Mouse (Mus musculus): ENCODE measurements at regions not wholly inside any gene's neighbourhood (a gene's known extent, or its start where the extent isn't known, plus 50 kb on each side); places are given as distances from the start of the nearest gene placed in this dataset.

DNA sequence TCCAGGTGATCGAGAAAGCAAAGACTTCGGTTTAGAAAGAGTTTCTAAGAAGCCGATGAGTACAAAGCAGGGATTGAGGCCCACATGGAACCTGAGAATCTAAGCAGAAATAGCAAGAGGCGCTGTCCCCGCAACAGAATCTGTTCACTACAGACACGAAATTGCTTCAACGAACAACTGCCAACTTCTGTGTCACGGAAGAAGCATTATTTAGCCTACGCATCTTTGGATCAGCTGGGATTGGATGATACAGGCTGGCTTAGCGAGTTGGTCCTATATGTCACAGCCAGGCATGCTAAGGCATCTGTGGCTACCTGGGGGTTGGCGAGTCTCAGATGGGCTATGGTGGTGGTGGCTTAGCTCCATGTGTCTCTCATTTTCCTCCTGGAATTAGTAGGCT lies 269.1 kb downstream of the CK137956 start:
- ATAC-seq (ENCODE audit: insufficient number of reproducible peaks, insufficient read depth, low FRiP score, low TSS enrichment, low read depth): no peak
- H3K4me2 ChIP-seq: no peak overlapping the region
- H3K36me3 ChIP-seq: no peaks in the 10 kb centered on the region
- H3K27me3 ChIP-seq: no peaks in the 10 kb centered on the region
- no peak overlapping the region for H3K27ac ChIP-seq
- no peak overlapping the region for H3K4me3 ChIP-seq (replicated peaks)
- no peak overlapping the region for H3K9ac ChIP-seq (replicated peaks)
- H3K4me1 ChIP-seq (replicated peaks): no peaks in the 10 kb centered on the region
- H3K9me3 ChIP-seq: no peaks in the 10 kb centered on the region
- WGBS: 90% methylated on average over 11 of the region's 11 CpGs

GRCm38 (mm10) chr4:127689986-127690385 lies 280.8 kb downstream of the CK137956 start:
- no peak for ATAC-seq (ENCODE audit: insufficient number of reproducible peaks, insufficient read depth, low FRiP score, low TSS enrichment, low read depth)
- Histone ChIP-seq H3K4me3 (replicated peaks) (no peak overlapping the region), H3K27me3 (no peaks in the 10 kb centered on the region), H3K9me3 (no peaks in the 10 kb centered on the region), H3K9ac (replicated peaks) (no peak overlapping the region), H3K36me3 (no peaks in the 10 kb centered on the region), H3K27ac (no peak overlapping the region), H3K4me2 (no peak overlapping the region), H3K4me1 (replicated peaks) (peaks cover 4% of the 10 kb centered on the region; the same call in 1 of the 2 replicates)
- 75% methylated on average over 4 of the region's 4 CpGs for WGBS

GRCm38 (mm10) chr4:127685021-127685420 lies 285.7 kb downstream of the CK137956 start:
- Histone ChIP-seq H3K36me3 (no peaks in the 10 kb centered on the region), H3K9ac (replicated peaks) (no peak overlapping the region), H3K4me3 (replicated peaks) (no peak overlapping the region), H3K4me1 (replicated peaks) (peaks cover 4% of the 10 kb centered on the region; the same call in 1 of the 2 replicates), H3K4me2 (no peak overlapping the region), H3K27me3 (no peaks in the 10 kb centered on the region), H3K27ac (no peak overlapping the region), H3K9me3 (no peaks in the 10 kb centered on the region)
- no peak for ATAC-seq (ENCODE audit: insufficient number of reproducible peaks, insufficient read depth, low FRiP score, low TSS enrichment, low read depth)
- 84% methylated on average over 3 of the region's 3 CpGs for WGBS

DNA sequence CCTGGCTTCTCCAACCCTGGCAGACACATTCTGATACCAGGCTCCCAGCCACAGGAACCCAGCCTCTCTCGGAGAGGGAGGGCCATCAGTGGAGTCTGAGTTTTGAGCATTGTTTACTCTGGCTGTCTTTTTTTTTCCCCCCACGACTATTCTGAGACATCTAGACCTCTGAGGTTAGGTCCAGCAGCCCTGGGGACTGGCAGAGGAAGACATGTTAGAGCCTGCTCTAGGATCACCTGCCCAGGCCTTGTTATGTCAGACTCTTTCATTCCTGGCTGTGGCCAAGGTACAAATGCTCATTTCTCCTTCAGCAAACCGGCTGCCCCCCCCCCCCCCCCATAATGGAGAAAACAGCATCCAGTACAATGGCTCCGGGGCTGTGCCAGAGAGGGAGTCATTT lies 291.4 kb downstream of the CK137956 start:
- H3K4me3 ChIP-seq (replicated peaks): no peak overlapping the region
- H3K27ac ChIP-seq: no peak overlapping the region
- no peaks in the 10 kb centered on the region for H3K36me3 ChIP-seq
- no peak overlapping the region for H3K9ac ChIP-seq (replicated peaks)
- no peak for ATAC-seq (ENCODE audit: insufficient number of reproducible peaks, insufficient read depth, low FRiP score, low TSS enrichment, low read depth)
- H3K4me2 ChIP-seq: no peak overlapping the region
- H3K27me3 ChIP-seq: no peaks in the 10 kb centered on the region; the same call in 1 of the 2 replicates
- WGBS: 52% methylated on average over 4 of the region's 4 CpGs
- H3K9me3 ChIP-seq: no peaks in the 10 kb centered on the region
- 0 out of 2 replicates have a peak, but pooled peaks cover 3% of the 10 kb centered on the region for H3K4me1 ChIP-seq (replicated peaks)

DNA sequence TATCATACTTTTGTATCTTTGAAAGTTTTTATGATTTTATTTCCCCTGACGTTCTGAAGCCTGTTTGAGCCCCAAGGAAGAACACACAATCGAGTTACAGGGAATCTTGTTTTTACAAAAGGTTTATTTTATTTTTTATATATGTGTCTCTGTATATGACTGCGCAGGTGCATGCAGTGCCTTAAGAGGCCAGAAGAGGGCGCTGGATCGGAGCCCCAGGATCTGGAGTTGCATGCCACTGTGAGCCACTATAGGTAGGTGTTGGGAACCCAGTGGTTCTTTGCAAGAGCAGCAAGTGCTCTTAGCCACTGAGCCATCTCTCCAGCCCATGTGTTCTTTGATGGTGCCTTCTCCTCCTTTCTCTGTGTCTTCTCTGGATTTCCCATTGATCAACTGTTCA lies 292.3 kb downstream of the CK137956 start:
- H3K27me3 ChIP-seq: no peaks in the 10 kb centered on the region; the same call in 1 of the 2 replicates
- H3K36me3 ChIP-seq: no peaks in the 10 kb centered on the region
- no peak overlapping the region for H3K27ac ChIP-seq
- WGBS: 53% methylated on average over 5 of the region's 5 CpGs
- H3K9me3 ChIP-seq: no peaks in the 10 kb centered on the region
- H3K4me1 ChIP-seq (replicated peaks): peaks cover 7% of the 10 kb centered on the region
- ATAC-seq (ENCODE audit: insufficient number of reproducible peaks, insufficient read depth, low FRiP score, low TSS enrichment, low read depth): no peak
- H3K4me2 ChIP-seq: no peak overlapping the region
- H3K4me3 ChIP-seq (replicated peaks): no peak overlapping the region
- H3K9ac ChIP-seq (replicated peaks): no peak overlapping the region

DNA sequence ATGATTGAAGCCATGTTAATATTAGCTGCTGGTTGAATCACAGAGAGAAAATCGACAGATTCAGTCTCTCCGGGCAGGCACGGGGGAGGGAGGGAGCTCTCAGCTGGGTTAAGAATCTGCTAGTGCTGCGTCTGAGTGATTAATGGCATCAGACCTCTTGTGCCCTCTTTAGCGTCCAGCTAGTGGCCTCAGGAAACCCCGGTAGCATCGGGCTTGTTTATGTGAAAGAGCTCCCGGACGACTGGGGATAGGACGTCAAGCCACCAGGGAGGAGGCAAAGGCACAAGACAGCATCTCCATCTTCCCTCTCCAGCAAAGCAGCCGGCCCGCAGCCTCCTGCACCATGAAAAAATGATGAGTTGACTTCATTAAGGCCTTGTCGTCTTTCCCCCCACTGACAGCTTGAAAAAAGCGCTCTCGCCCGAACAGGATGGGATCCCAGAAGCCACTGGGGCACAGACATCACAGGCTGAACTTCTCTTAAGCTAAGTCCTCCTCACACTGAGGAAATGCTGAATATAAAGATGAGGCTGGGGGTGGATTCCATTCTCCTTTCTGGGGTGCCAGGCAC lies 294.9 kb downstream of the CK137956 start:
- Histone ChIP-seq H3K4me1 (replicated peaks) (peaks cover 14% of the 10 kb centered on the region), H3K9ac (replicated peaks) (no peak overlapping the region), H3K27ac (no peak overlapping the region), H3K27me3 (no peaks in the 10 kb centered on the region; the same call in 1 of the 2 replicates), H3K9me3 (no peaks in the 10 kb centered on the region), H3K4me2 (no peak overlapping the region), H3K4me3 (replicated peaks) (no peak overlapping the region), H3K36me3 (no peaks in the 10 kb centered on the region)
- 26% methylated on average over 16 of the region's 16 CpGs for WGBS
- ATAC-seq (ENCODE audit: insufficient number of reproducible peaks, insufficient read depth, low FRiP score, low TSS enrichment, low read depth): no peak

- H3K4me2 ChIP-seq: no peak overlapping the region
- no peak overlapping the region for H3K4me3 ChIP-seq (replicated peaks)
- no peak for ATAC-seq (ENCODE audit: insufficient number of reproducible peaks, insufficient read depth, low FRiP score, low TSS enrichment, low read depth)
- no peaks in the 10 kb centered on the region for H3K36me3 ChIP-seq
- H3K9me3 ChIP-seq: no peaks in the 10 kb centered on the region
- no peaks in the 10 kb centered on the region for H3K27me3 ChIP-seq
- no peak overlapping the region for H3K27ac ChIP-seq
- H3K4me1 ChIP-seq (replicated peaks): no peaks in the 10 kb centered on the region
- no peak overlapping the region for H3K9ac ChIP-seq (replicated peaks)
- whole genome bisulfite sequencing: 90% methylated on average over 1 of the region's 1 CpGs
These were observed 302.0 kb upstream of the Gjb5 start for GRCm38 (mm10) chr4:127659950-127660349.

- H3K4me1 ChIP-seq (replicated peaks): no peaks in the 10 kb centered on the region; the same call in 1 of the 2 replicates
- no peak overlapping the region for H3K27ac ChIP-seq
- no peak overlapping the region for H3K4me3 ChIP-seq (replicated peaks)
- no peak overlapping the region for H3K4me2 ChIP-seq
- H3K9me3 ChIP-seq: no peaks in the 10 kb centered on the region
- H3K27me3 ChIP-seq: no peaks in the 10 kb centered on the region
- H3K9ac ChIP-seq (replicated peaks): no peak overlapping the region
- WGBS: 66% methylated on average over 5 of the region's 5 CpGs
- ATAC-seq (ENCODE audit: insufficient number of reproducible peaks, insufficient read depth, low FRiP score, low TSS enrichment, low read depth): no peak
- H3K36me3 ChIP-seq: no peaks in the 10 kb centered on the region
These were observed 293.6 kb upstream of the Gjb5 start for GRCm38 (mm10) chr4:127651601-127652000.

DNA sequence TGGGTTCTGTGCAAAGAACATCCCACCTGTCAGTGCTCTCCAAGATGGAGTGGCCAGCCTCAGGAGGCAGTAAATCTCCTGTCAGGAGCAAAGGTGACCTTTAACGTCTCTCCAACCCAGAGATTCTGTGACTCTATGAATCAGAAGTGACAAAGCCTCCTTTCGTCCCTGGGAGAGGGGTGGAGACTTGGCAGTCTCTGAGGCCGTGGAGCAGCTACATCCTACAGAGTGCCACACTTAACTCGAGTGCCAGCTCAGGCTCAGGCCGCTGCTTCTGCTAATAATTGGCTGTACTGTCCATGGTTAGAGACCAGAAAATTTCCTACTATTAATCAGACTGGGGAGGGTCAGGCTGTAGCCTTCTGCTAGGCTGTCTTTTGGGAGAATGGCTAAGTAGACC lies 290.0 kb upstream of the Gjb5 start:
- H3K27ac ChIP-seq: no peak overlapping the region
- no peak for ATAC-seq (ENCODE audit: insufficient number of reproducible peaks, insufficient read depth, low FRiP score, low TSS enrichment, low read depth)
- no peak overlapping the region for H3K9ac ChIP-seq (replicated peaks)
- H3K9me3 ChIP-seq: no peaks in the 10 kb centered on the region
- H3K4me1 ChIP-seq (replicated peaks): peaks cover 3% of the 10 kb centered on the region; the same call in 1 of the 2 replicates
- no peak overlapping the region for H3K4me2 ChIP-seq
- H3K27me3 ChIP-seq: no peaks in the 10 kb centered on the region
- no peak overlapping the region for H3K4me3 ChIP-seq (replicated peaks)
- WGBS: 38% methylated on average over 5 of the region's 5 CpGs
- H3K36me3 ChIP-seq: no peaks in the 10 kb centered on the region

DNA sequence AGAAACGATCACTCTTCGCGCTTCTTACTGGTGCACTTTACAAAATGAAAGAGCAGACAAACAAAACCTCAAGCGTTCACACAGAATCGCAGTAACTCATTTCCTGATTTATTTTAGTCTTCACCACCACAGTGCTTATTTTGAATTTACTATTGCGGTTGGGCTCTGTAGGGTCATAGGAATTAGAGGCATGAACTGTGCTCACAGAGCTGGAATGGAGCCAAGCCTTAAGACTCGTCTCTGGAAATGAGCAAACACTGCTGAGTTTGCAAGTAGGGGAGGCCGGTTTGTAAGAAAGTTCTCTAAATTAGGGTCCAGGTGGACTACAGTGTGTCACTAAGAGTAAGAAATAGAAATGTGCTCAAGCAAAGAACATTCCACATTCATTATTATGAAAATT lies 289.2 kb upstream of the Gjb5 start:
- Histone ChIP-seq H3K27me3 (no peaks in the 10 kb centered on the region), H3K4me3 (replicated peaks) (no peak overlapping the region), H3K9ac (replicated peaks) (no peak overlapping the region), H3K36me3 (no peaks in the 10 kb centered on the region), H3K4me2 (no peak overlapping the region), H3K9me3 (no peaks in the 10 kb centered on the region), H3K4me1 (replicated peaks) (peaks cover 11% of the 10 kb centered on the region), H3K27ac (0 out of 2 replicates have a peak overlapping the region, but pooled peaks have one; percentile 8)
- 57% methylated on average over 8 of the region's 8 CpGs for WGBS
- no peak for ATAC-seq (ENCODE audit: insufficient number of reproducible peaks, insufficient read depth, low FRiP score, low TSS enrichment, low read depth)

DNA sequence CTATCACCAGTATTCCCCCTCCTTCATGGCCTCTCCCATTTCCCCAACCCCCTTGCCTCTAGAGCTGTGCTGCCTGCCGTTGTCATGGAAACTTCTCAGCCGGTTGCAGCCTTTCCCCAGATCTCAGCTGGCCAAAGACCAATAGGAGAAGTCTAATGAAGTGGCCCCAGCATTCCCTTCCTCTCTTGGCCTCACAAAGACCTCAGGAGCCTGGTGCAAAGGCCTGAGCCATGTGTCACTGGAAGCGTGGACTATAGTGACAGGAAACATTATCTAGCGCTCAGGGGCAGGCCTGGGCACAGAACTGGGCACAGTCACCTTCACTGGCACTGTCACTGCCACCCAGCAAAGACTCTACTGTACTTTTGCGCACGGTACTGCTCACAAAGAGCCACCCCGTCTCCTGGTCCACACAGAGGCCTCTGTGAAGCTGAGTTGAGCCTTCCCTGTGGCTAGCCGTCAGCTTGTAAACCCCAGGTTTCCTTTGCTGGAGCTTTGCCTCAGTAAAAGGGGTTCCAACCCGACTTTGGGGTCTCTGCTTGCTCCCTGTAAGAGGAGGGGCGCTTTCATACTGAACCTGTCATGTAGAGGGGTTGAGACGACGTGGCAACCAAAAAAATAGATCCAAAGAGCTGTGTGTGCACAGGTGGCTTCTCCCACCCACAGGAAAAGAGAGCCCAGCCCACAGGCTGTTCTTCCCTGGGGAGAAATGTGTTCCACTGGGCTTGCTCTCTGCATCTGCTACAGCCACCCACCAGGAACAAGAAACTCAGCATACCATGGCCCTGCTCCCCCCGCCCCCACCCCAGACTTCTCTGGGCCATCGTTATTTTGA lies 282.5 kb upstream of the Gjb5 start:
- H3K4me1 ChIP-seq (replicated peaks): peaks cover 37% of the 10 kb centered on the region
- peak overlapping the region; percentile 88 for H3K27ac ChIP-seq
- H3K9ac ChIP-seq (replicated peaks): no peak overlapping the region

More for the DNA sequence above, 282.5 kb upstream of the Gjb5 start:
- no peaks in the 10 kb centered on the region; the same call in 1 of the 2 replicates for H3K27me3 ChIP-seq
- H3K9me3 ChIP-seq: no peaks in the 10 kb centered on the region
- 43% methylated on average over 14 of the region's 14 CpGs for WGBS
- H3K4me3 ChIP-seq (replicated peaks): no peak overlapping the region
- H3K36me3 ChIP-seq: no peaks in the 10 kb centered on the region
- peak; percentile 70; the same call in 1 of the 2 replicates for ATAC-seq (ENCODE audit: insufficient number of reproducible peaks, insufficient read depth, low FRiP score, low TSS enrichment, low read depth)
- peak overlapping the region; percentile 4; the same call in 1 of the 2 replicates for H3K4me2 ChIP-seq

All from limb, embryonic 12.5 days (tissue).